Mouse (Mus musculus) cerebellum, adult 9-10 months (tissue): ENCODE results near the gene Gpc6.

ENCODE experiments used
- DNase-seq: peaks from one replicate; pipeline ENCODE4 v3.0.0; 2022

Gene Gpc6

GRCm38 (mm10) chr14:117256192-117256591 is 331.1 kb downstream of the Gpc6 start:
- no peak for DNase-seq

GRCm38 (mm10) chr14:117265653-117266052 is 340.5 kb downstream of the Gpc6 start:
- no peak for DNase-seq

- peak; percentile 3 for DNase-seq
These were observed 342.9 kb downstream of the Gpc6 start for GRCm38 (mm10) chr14:117267823-117268601.

- DNase-seq: no peak
These were observed 358.5 kb downstream of the Gpc6 start for GRCm38 (mm10) chr14:117283631-117284030.

GRCm38 (mm10) chr14:117293746-117294145 is 368.6 kb downstream of the Gpc6 start:
- DNase-seq: no peak

GRCm38 (mm10) chr14:117296207-117296838 is 371.2 kb downstream of the Gpc6 start:
- no peak for DNase-seq

- no peak for DNase-seq
These were observed 375.9 kb downstream of the Gpc6 start for GRCm38 (mm10) chr14:117301019-117301418.

- DNase-seq: no peak
These were observed 379.0 kb downstream of the Gpc6 start for GRCm38 (mm10) chr14:117303901-117304722.

- no peak for DNase-seq
These were observed 379.6 kb downstream of the Gpc6 start for GRCm38 (mm10) chr14:117304723-117305010.

- no peak for DNase-seq
These were observed 384.9 kb downstream of the Gpc6 start for GRCm38 (mm10) chr14:117309997-117310520.

GRCm38 (mm10) chr14:117324214-117324613 is 399.1 kb downstream of the Gpc6 start:
- no peak for DNase-seq

- no peak for DNase-seq
These were observed 407.1 kb downstream of the Gpc6 start for GRCm38 (mm10) chr14:117332256-117332655.

- no peak for DNase-seq
These were observed 412.2 kb downstream of the Gpc6 start for GRCm38 (mm10) chr14:117337271-117337670.

- no peak for DNase-seq
These were observed 415.4 kb downstream of the Gpc6 start for GRCm38 (mm10) chr14:117340549-117340948.

- DNase-seq: no peak
These were observed 419.4 kb downstream of the Gpc6 start for GRCm38 (mm10) chr14:117344505-117344904.

- no peak for DNase-seq
These were observed 421.3 kb downstream of the Gpc6 start for GRCm38 (mm10) chr14:117346372-117346885.

GRCm38 (mm10) chr14:117351296-117351695 is 426.2 kb downstream of the Gpc6 start:
- no peak for DNase-seq

- DNase-seq: no peak
These were observed 436.2 kb downstream of the Gpc6 start for GRCm38 (mm10) chr14:117361155-117361964.

GRCm38 (mm10) chr14:117361965-117362309 is 436.8 kb downstream of the Gpc6 start:
- DNase-seq: no peak

- no peak for DNase-seq
These were observed 444.3 kb downstream of the Gpc6 start for GRCm38 (mm10) chr14:117369331-117369866.

GRCm38 (mm10) chr14:117376822-117377376 is 451.8 kb downstream of the Gpc6 start:
- DNase-seq: no peak

GRCm38 (mm10) chr14:117379979-117380378 is 454.9 kb downstream of the Gpc6 start:
- no peak for DNase-seq
